Mouse (Mus musculus) erythroblast, embryonic 14.5 days (primary cell): ENCODE measurements around the gene Hmga2.

Experiments used
- GATA1 ChIP-seq: IDR thresholded peaks from 2 replicates; pipeline ENCODE4 v1.6.1; 2012; ENCODE audit warnings: low read length, inconsistent platforms, mixed read lengths
- TAL1 ChIP-seq: IDR thresholded peaks from 3 replicates; pipeline ENCODE4 v1.6.1; 2012; ENCODE audit warnings: low read length, inconsistent platforms, mixed read lengths

DNA sequence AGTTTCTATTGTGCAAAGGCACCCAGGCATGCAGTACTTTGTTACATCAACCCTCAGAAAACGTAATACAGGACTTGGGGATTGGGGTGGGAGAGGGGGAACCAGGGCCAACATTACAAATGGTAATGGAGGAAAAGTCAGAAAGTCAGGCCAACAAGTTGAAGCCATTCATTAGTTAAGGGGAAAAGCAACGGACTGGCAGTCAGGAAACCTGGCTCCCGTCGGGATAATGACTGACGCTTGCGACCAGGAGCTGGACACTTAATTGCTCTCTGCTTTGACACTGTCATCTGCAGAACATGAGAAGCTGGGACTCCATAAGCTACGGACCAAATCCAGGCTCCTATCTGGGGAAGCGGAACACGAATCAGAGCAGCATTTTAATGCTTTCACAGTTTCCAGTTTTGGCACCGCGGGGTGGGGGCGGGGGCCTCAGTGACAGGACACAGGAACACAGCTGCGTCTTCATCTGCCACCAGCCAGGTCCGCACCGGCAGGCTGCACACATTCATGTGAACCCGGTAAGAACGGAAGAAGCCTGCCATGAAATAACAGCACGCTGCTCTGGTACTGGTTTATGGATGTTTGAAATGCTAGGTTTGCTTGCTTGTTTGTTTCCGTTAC lies 26.5 kb downstream of the Hmga2 start:
- no peak for TF ChIP-seq GATA1
- no peak for TF ChIP-seq TAL1
